Mouse (Mus musculus) spleen, postnatal 10 days (tissue): Measurements from ENCODE around the gene Pet117.

Experiments used
- DNase-seq, 2 experiments: peaks; one replicate each; pipeline ENCODE4 v3.0.0; 2021 to 2022; ENCODE audit warnings: low spot score in 2 of 2

Gene Pet117

DNA sequence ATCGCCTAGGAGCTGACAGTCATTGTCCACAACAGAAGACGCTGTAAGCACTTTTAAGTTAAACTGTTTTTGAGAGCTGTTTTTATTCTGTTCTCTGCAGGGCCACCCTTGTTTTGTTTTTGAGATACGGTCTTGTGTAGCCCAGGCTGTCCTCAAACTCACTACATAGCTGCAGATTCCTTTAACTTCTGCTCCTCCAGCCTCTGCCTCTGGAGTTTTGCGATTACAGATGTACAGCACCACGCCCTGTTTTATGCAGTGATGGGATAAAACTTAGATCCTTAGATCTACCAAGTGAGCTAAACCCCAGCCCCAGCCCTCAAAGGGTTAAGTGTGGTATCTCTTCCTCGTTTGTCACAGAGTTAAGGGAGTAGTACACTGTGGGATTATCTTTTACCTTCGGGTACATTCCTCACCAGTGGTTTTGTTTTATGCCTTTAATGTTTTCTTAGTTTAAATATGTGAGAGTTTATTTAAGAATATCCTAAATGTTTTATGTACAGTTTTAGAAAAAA, 13.9 kb downstream of the Pet117 start:
- no peak for DNase-seq

DNA sequence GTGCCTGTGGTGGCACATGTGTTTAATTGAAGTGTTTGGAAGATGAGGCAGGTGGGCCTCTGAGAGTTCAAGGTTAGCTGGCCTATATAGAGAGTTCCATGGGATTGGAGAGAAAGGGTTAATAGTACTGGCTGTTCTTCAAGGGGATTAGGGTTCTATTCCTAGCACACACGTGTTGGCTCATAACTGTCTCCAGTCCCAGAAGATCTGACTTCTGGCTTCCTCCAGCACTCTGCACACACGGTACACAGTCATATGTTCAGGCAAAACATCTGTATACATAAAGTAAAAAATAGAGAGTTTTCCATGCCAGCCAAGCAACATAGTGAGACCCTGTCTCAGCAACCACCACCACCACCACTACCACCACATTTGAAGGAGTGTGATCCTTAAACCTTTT, 17.5 kb downstream of the Pet117 start:
- no peak for DNase-seq

GRCm38 (mm10) chr2:144388416-144388815, 19.6 kb downstream of the Pet117 start:
- no peak for DNase-seq

GRCm38 (mm10) chr2:144399531-144399930, 30.7 kb downstream of the Pet117 start:
- DNase-seq, result no peak

DNA sequence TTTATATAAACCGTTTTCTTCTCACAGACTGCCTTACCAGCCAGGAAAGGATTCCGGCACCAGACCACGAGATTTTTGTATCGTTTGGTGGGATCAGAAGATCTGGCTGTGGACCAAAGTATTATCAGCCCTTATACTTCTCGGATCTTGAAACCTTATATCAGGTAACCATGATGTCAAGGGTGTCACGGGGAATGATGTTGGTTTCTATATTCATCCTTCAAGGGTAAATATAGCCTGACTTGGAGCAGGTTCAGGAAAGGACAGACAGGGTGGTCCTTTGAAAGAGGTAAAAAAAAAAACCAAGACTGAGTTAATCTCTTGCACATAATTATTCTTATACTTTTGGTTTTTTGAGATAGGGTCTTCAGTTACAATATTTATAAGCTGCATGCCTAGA, 31.9 kb downstream of the Pet117 start:
- DNase-seq, result no peak

GRCm38 (mm10) chr2:144409037-144409436, 40.2 kb downstream of the Pet117 start:
- DNase-seq, result no peak

DNA sequence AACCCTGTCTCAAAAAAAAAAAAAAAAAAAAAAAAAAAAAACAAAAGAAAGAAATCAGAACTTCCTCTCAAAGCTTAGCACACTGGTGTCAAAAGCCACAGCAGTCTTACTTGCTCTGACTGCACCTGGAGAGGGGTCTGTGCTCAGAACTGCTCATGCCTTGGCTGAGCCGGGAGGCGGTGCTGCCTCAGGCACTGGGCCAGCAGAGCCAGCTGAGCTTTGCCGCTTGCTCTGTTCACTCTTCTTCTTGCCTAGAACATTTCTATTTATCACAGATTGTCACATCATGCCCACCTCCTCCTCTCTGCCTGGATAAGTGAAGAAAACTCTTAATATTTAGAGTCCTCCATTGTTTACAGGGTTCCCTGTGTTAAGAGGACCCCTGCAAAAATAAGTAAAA, 41.8 kb downstream of the Pet117 start:
- DNase-seq, result no peak

GRCm38 (mm10) chr2:144414646-144415045, 45.9 kb downstream of the Pet117 start:
- no peak for DNase-seq

DNA sequence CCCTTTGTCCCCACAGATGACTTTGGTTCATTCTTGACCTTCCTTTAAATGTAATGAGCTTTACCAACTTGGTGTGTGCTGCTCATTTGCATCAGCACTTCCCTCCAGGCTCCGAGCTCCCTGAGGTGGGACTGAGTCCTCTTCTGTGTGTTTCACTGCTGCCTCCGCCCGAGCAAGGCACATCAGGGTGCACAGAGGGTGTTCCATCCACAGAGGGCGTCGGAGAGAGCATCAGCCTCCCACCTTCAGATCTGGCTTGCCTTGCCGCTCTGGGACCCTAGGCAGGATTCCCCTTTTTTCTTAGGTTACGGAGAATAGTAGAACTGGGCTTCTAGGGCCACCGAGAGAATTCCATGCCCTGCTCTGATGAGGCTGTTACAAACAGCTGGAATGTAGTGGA, 48.1 kb downstream of the Pet117 start:
- DNase-seq, result no peak

DNA sequence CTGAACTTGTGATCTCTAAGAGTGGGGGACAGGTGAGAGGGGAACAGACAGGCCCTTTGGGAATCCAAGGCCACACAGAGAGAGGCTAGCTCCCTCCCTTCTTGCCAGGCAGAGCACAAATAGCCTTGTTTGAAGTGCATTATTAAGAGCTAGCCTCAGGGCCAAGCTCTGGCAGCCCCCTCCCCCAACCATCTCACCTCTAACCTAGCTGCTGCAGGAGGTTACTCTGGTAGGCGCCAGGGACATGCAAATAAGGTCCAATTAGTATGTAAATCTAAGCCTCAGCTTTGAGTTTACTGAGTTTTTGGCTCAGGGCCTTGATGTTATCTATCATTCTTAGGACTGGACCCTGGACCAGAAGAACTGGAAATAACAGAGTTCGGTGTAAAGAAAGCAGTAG, 49.3 kb downstream of the Pet117 start:
- no peak for DNase-seq

GRCm38 (mm10) chr2:144422094-144422675, 53.4 kb downstream of the Pet117 start:
- DNase-seq, result no peak
